Mouse (Mus musculus) MEL (cell line): ENCODE data around the gene March6. TPM values are rescaled to one million over a fixed set of nuclear protein-coding genes. Genes with fewer than 3 reads are reported as not detected.
A peak's percentile ranks its signal among the peaks of the same experiment; 100 is the strongest.

ENCODE experiments used
- DNase-seq: peaks from one replicate; pipeline ENCODE4 v3.0.0; 2011; ENCODE audit warnings: low read depth, low spot score
- H3K27ac ChIP-seq: 2 replicates; pipeline ENCODE4 v1.5.1; 2012; ENCODE audit warnings: low read depth, mild to moderate bottlenecking, control low read depth, low read length, moderate library complexity; ENCODE audit not compliant: control insufficient read depth
- H3K27me3 ChIP-seq, 2 experiments: fragments of 150-350 bp in 1 of 2; sonication (generic) in 1 of 2; 2 replicates each; pipeline ENCODE4 v1.6.1; 2012; ENCODE audit warnings: low read length in 2 of 2, mild to moderate bottlenecking in 2 of 2, improper control_type of control experiment in 1 of 2, moderate library complexity in 1 of 2; ENCODE audit not compliant: insufficient read depth in 2 of 2, control insufficient read depth in 1 of 2
- H3K36me3 ChIP-seq, 2 experiments: 2 replicates each; pipeline ENCODE4 v1.6.1; 2012 to 2014; ENCODE audit warnings: low read length in 2 of 2, improper control_type of control experiment in 1 of 2, inconsistent platforms in 1 of 2, mild to moderate bottlenecking in 1 of 2; ENCODE audit not compliant: insufficient read depth in 2 of 2, control insufficient read depth in 1 of 2
- H3K4me1 ChIP-seq, 2 experiments: fragments of 150-350 bp in 1 of 2; sonication (generic) in 1 of 2; 2 replicates each; pipeline ENCODE4 v1.6.1; 2012; ENCODE audit warnings: low read length in 2 of 2, improper control_type of control experiment in 1 of 2, mild to moderate bottlenecking in 1 of 2; ENCODE audit not compliant: insufficient read depth in 2 of 2, control insufficient read depth in 1 of 2
- H3K4me3 ChIP-seq, 2 experiments: fragments of 150-350 bp in 1 of 2; sonication (generic) in 1 of 2; 2 replicates each; pipeline ENCODE4 v1.5.1; 2012; ENCODE audit warnings: low read depth in 2 of 2, low read length in 2 of 2, mild to moderate bottlenecking in 2 of 2, moderate library complexity in 2 of 2, control low read depth in 1 of 2, improper control_type of control experiment in 1 of 2; ENCODE audit not compliant: control insufficient read depth in 1 of 2, insufficient read depth in 1 of 2
- H3K79me2 ChIP-seq: 2 replicates; pipeline ENCODE4 v1.6.1; 2012; ENCODE audit warnings: mild to moderate bottlenecking, low read length, moderate library complexity; ENCODE audit not compliant: control insufficient read depth, poor library complexity, insufficient read depth
- H3K9ac ChIP-seq: 2 replicates; pipeline ENCODE4 v1.6.1; 2012; ENCODE audit warnings: low read depth, mild to moderate bottlenecking, control low read depth, low read length, moderate library complexity; ENCODE audit not compliant: control insufficient read depth, poor library complexity, severe bottlenecking
- H3K9me3 ChIP-seq: fragments of 150-350 bp; sonication (generic); replicated peaks from 2 replicates; pipeline ENCODE4 v1.6.1; 2012; ENCODE audit warnings: mild to moderate bottlenecking, low read length, improper control_type of control experiment, moderate library complexity; ENCODE audit not compliant: insufficient read depth
- BHLHE40 ChIP-seq: IDR thresholded peaks from 2 replicates; pipeline ENCODE4 v1.6.1; 2012; ENCODE audit warnings: low read depth, mild to moderate bottlenecking, inconsistent platforms, low read length, improper control_type of control experiment, borderline replicate concordance
- CHD1 ChIP-seq: IDR thresholded peaks from 2 replicates; pipeline ENCODE4 v1.6.1; 2012; ENCODE audit warnings: low read depth, mild to moderate bottlenecking, inconsistent platforms, low read length, improper control_type of control experiment
- CHD2 ChIP-seq: IDR thresholded peaks from 2 replicates; pipeline ENCODE4 v1.6.1; 2011; ENCODE audit warnings: low read length, improper control_type of control experiment
- CTCF ChIP-seq, 3 experiments: IDR thresholded peaks in 2 of 3; conservative IDR thresholded peaks in 1 of 3; 2 replicates each; pipeline ENCODE4 v1.5.1; 2011 to 2012; ENCODE audit warnings: low read length in 3 of 3, low read depth in 2 of 3, mild to moderate bottlenecking in 2 of 3, improper control_type of control experiment in 1 of 3, inconsistent platforms in 1 of 3, mixed read lengths in 1 of 3, moderate library complexity in 1 of 3; ENCODE audit not compliant: control insufficient read depth in 1 of 3, insufficient read depth in 1 of 3, poor library complexity in 1 of 3, severe bottlenecking in 1 of 3
- E2F4 ChIP-seq: IDR thresholded peaks from 2 replicates; pipeline ENCODE4 v1.6.1; 2011; ENCODE audit warnings: low read depth, low read length, improper control_type of control experiment, borderline replicate concordance
- ELF1 ChIP-seq: IDR thresholded peaks from 2 replicates; pipeline ENCODE4 v1.6.1; 2014; ENCODE audit warnings: low read depth, mild to moderate bottlenecking, inconsistent platforms, low read length, improper control_type of control experiment, moderate library complexity
- EP300 ChIP-seq, 2 experiments: IDR thresholded peaks; 2 replicates each; pipeline ENCODE4 v1.6.1; 2011; ENCODE audit warnings: improper control_type of control experiment in 2 of 2, low read length in 2 of 2, low read depth in 1 of 2, mild to moderate bottlenecking in 1 of 2
- ETS1 ChIP-seq: IDR thresholded peaks from 2 replicates; pipeline ENCODE4 v1.6.1; 2012; ENCODE audit warnings: low read depth, mild to moderate bottlenecking, inconsistent platforms, low read length, improper control_type of control experiment, moderate library complexity
- GABPA ChIP-seq: IDR thresholded peaks from 2 replicates; pipeline ENCODE4 v1.6.1; 2012; ENCODE audit warnings: low read depth, mild to moderate bottlenecking, inconsistent platforms, low read length, improper control_type of control experiment, moderate library complexity
- GATA1 ChIP-seq: IDR thresholded peaks from 2 replicates; pipeline ENCODE4 v1.6.1; 2011; ENCODE audit warnings: low read depth, low read length, improper control_type of control experiment
- HCFC1 ChIP-seq: IDR thresholded peaks from 2 replicates; pipeline ENCODE4 v1.6.1; 2012; ENCODE audit warnings: low read depth, mild to moderate bottlenecking, inconsistent platforms, low read length, improper control_type of control experiment, moderate library complexity
- JUND ChIP-seq: IDR thresholded peaks from 2 replicates; pipeline ENCODE4 v1.6.1; 2011; ENCODE audit warnings: low read depth, mild to moderate bottlenecking, improper control_type of control experiment, low read length
- KAT2A ChIP-seq: conservative IDR thresholded peaks from 2 replicates; pipeline ENCODE4 v1.6.1; 2012; ENCODE audit warnings: low read depth, low read length, improper control_type of control experiment, inconsistent platforms
- MAZ ChIP-seq: IDR thresholded peaks from 2 replicates; pipeline ENCODE4 v1.6.1; 2012; ENCODE audit warnings: low read depth, mild to moderate bottlenecking, inconsistent platforms, low read length, improper control_type of control experiment
- MEF2A ChIP-seq: IDR thresholded peaks from 2 replicates; pipeline ENCODE4 v1.6.1; 2014; ENCODE audit warnings: low read depth, mild to moderate bottlenecking, inconsistent platforms, low read length, improper control_type of control experiment; ENCODE audit not compliant: poor library complexity, insufficient replicate concordance, severe bottlenecking; ENCODE audit errors: extremely low read depth
- MXI1 ChIP-seq: IDR thresholded peaks from 2 replicates; pipeline ENCODE4 v1.6.1; 2011; ENCODE audit warnings: mild to moderate bottlenecking, low read depth, low read length, improper control_type of control experiment
- MYB ChIP-seq: IDR thresholded peaks from 2 replicates; pipeline ENCODE4 v1.6.1; 2011; ENCODE audit warnings: mild to moderate bottlenecking, low read depth, low read length, improper control_type of control experiment
- MYC ChIP-seq: IDR thresholded peaks from 2 replicates; pipeline ENCODE4 v1.6.1; 2011; ENCODE audit warnings: low read depth, mild to moderate bottlenecking, low read length, improper control_type of control experiment, moderate library complexity
- NELFE ChIP-seq: IDR thresholded peaks from 2 replicates; pipeline ENCODE4 v1.6.1; 2011; ENCODE audit warnings: low read depth, low read length, improper control_type of control experiment
- NRF1 ChIP-seq: IDR thresholded peaks from 2 replicates; pipeline ENCODE4 v1.6.1; 2014; ENCODE audit warnings: low read depth, mild to moderate bottlenecking, inconsistent platforms, low read length, improper control_type of control experiment, moderate library complexity; ENCODE audit not compliant: poor library complexity, insufficient read depth, severe bottlenecking
- POLR2AphosphoS2 ChIP-seq: IDR thresholded peaks from 2 replicates; pipeline ENCODE4 v1.6.1; 2011; ENCODE audit warnings: low read length, improper control_type of control experiment
- RAD21 ChIP-seq: IDR thresholded peaks from 2 replicates; pipeline ENCODE4 v1.6.1; 2011; ENCODE audit warnings: mild to moderate bottlenecking, low read depth, low read length, improper control_type of control experiment
- RCOR1 ChIP-seq: IDR thresholded peaks from 2 replicates; pipeline ENCODE4 v1.6.1; 2012; ENCODE audit warnings: low read depth, mild to moderate bottlenecking, inconsistent platforms, low read length, improper control_type of control experiment
- SIN3A ChIP-seq: IDR thresholded peaks from 2 replicates; pipeline ENCODE4 v1.6.1; 2012; ENCODE audit warnings: low read length, improper control_type of control experiment, inconsistent platforms
- TBP ChIP-seq: IDR thresholded peaks from 2 replicates; pipeline ENCODE4 v1.8.0; 2011; ENCODE audit warnings: low read depth, low read length, improper control_type of control experiment
- TCF12 ChIP-seq: IDR thresholded peaks from 2 replicates; pipeline ENCODE4 v1.6.1; 2014; ENCODE audit warnings: low read depth, mild to moderate bottlenecking, inconsistent platforms, low read length, improper control_type of control experiment, moderate library complexity
- USF1 ChIP-seq: IDR thresholded peaks from 2 replicates; pipeline ENCODE4 v1.6.1; 2014; ENCODE audit warnings: low read depth, mild to moderate bottlenecking, inconsistent platforms, low read length, improper control_type of control experiment, moderate library complexity
- USF2 ChIP-seq, 2 experiments: IDR thresholded peaks; 2 replicates each; pipeline ENCODE4 v1.6.1; 2011 to 2012; ENCODE audit warnings: improper control_type of control experiment in 2 of 2, low read length in 2 of 2, borderline replicate concordance in 1 of 2, inconsistent platforms in 1 of 2, low read depth in 1 of 2, mild to moderate bottlenecking in 1 of 2; ENCODE audit not compliant: insufficient read depth in 1 of 2
- ZKSCAN1 ChIP-seq: IDR thresholded peaks from 2 replicates; pipeline ENCODE4 v1.6.1; 2012; ENCODE audit warnings: low read depth, mild to moderate bottlenecking, inconsistent platforms, low read length, improper control_type of control experiment, moderate library complexity
- ZMIZ1 ChIP-seq: IDR thresholded peaks from 2 replicates; pipeline ENCODE4 v1.6.1; 2012; ENCODE audit warnings: low read depth, mild to moderate bottlenecking, inconsistent platforms, low read length, improper control_type of control experiment, moderate library complexity
- ZNF384 ChIP-seq: IDR thresholded peaks from 2 replicates; pipeline ENCODE4 v1.6.1; 2012; ENCODE audit warnings: low read depth, mild to moderate bottlenecking, inconsistent platforms, low read length, improper control_type of control experiment
- polyA plus RNA-seq, 2 experiments: library from polyadenylated mRNA; stranded (reverse) in 1 of 2; unstranded in 1 of 2; fragments of >175 nt in 1 of 2; fragments of >200 nt in 1 of 2; gene quantifications; 2 replicates each; pipeline versions ENCODE4 v1.2.1 to v1.2.4; 2012; ENCODE audit warnings: low replicate concordance in 2 of 2, low read depth in 1 of 2; ENCODE audit not compliant: insufficient read length in 2 of 2, insufficient read depth in 1 of 2, missing spikeins in 1 of 2
- total RNA-seq: library from RNA; depleted of rRNA; stranded (reverse); fragments of 300-350 nt; gene quantifications from 2 replicates; pipeline ENCODE4 v1.2.3, GENCODE M21; 2012

Gene March6
- total and polyA plus RNA-seq, 3 experiments, result 37.9 to 114 (median 62.5) TPM

- peaks cover 12% of the 10 kb centered on the region for H3K79me2 ChIP-seq
- TF ChIP-seq RAD21, result no peak
- TF ChIP-seq GATA1, result peak; percentile 70
- TF ChIP-seq BHLHE40, result peak; percentile 40; the same call in 1 of the 2 replicates
- TF ChIP-seq TBP, result peak; percentile 41; the same call in 1 of the 2 replicates
- TF ChIP-seq JUND, result no peak
- TF ChIP-seq MYC, result peak; percentile 70
- no peak for TF ChIP-seq E2F4
- TF ChIP-seq ZMIZ1, result no peak
- peak; percentile 70 for TF ChIP-seq SIN3A
- TF ChIP-seq CHD2, result peak; percentile 82
- peak; percentile 86 for TF ChIP-seq ELF1
- peak; percentile 51 to 78; a peak in 3 of 4 replicates for TF ChIP-seq EP300 (IDR thresholded peaks at IDR 0.05; ENCODE audit: low read depth in 1 of 2, low read length in 2 of 2)
- TF ChIP-seq KAT2A, result no peak
- no peak for TF ChIP-seq CHD1
- no peak for TF ChIP-seq ZNF384
- no peak for TF ChIP-seq CTCF (IDR thresholded peaks at IDR 0.05 in 2 of 3, conservative IDR thresholded peaks at IDR 0.05 in 1 of 3; ENCODE audit: control insufficient read depth in 1 of 3, insufficient read depth in 1 of 3, low read depth in 2 of 3, low read length in 3 of 3, poor library complexity in 1 of 3, severe bottlenecking in 1 of 3)
- TF ChIP-seq MXI1, result peak; percentile 51
- TF ChIP-seq POLR2AphosphoS2, result no peak
- peak; percentile 83 for TF ChIP-seq ETS1
- TF ChIP-seq USF1, result 0 out of 2 replicates have a peak, but pooled peaks have one; percentile 11
- no peak for TF ChIP-seq USF2 (IDR thresholded peaks at IDR 0.05; ENCODE audit: borderline replicate concordance in 1 of 2, insufficient read depth in 1 of 2, low read depth in 1 of 2, low read length in 2 of 2)
- TF ChIP-seq NRF1, result no peak
- 0 out of 2 replicates have a peak, but pooled peaks have one; percentile 27 for TF ChIP-seq MEF2A
- TF ChIP-seq NELFE, result 0 out of 2 replicates have a peak, but pooled peaks have one; percentile 33
- no peak; the same call in 1 of the 2 replicates for TF ChIP-seq ZKSCAN1
- TF ChIP-seq MYB, result no peak
- peak; percentile 95; the same call in 1 of the 2 replicates for TF ChIP-seq MAZ
- peak; percentile 71 for TF ChIP-seq HCFC1
- TF ChIP-seq RCOR1, result peak; percentile 66; the same call in 1 of the 2 replicates
- TF ChIP-seq TCF12, result peak; percentile 28; the same call in 1 of the 2 replicates
- no peak for TF ChIP-seq GABPA
- H3K4me1 ChIP-seq, result peaks cover 30 to 62% of the 10 kb centered on the region in 2 experiments
- peak overlapping the region; percentile 86 for H3K27ac ChIP-seq
- DNase-seq, result peak; percentile 86
- H3K4me3 ChIP-seq, result peak overlapping the region; percentile 11 to 40; a peak in 3 of 4 replicates
- peak overlapping the region; percentile 33 for H3K9ac ChIP-seq
- peaks cover 0 to 50% of the 10 kb centered on the region in 2 experiments; a peak in 2 of 4 replicates for H3K36me3 ChIP-seq
- H3K9me3 ChIP-seq, result no peaks in the 10 kb centered on the region
- no peaks in the 10 kb centered on the region for H3K27me3 ChIP-seq
Observed at GRCm38 (mm10) chr15:31412933-31413332, 117.9 kb downstream of the March6 start.
